Mouse (Mus musculus): ENCODE measurements around the gene Dock7.

DNA sequence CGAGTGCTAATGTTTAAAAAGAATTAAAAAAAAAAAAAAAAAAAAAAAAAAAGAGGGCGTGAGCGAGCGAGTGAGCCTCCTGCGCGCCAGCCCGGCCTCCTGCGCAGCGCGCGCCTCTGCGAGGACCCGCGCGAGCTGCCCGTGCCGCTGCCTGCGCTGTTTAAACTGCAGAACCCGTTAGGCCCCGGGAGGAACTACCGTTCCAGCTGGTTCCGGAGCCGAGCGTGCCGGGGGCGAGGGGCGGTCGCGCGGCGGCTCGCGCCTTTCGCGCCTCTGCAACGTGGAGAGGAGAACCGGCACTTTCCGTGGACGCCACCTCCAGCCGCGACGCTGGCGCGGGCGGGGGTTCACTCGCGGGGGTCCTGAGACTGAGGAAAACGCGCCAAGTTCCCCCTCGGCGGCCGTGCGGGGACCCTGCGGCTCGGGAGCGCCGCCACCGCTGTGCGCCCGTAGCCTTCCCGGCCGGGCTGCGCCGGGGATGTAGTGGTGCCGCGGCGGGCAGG lies 197.1 kb downstream of the Dock7 start, which contains the start of gene Usp1:
- no peak for TF ChIP-seq CTCF (IDR thresholded peaks at IDR 0.05; ENCODE audit: low read depth, low read length)
- TF ChIP-seq POLR2A (IDR thresholded peaks at IDR 0.05; ENCODE audit: extremely low read depth, insufficient read depth, low read length), result peak; percentile 69
